Mouse (Mus musculus) brain, embryonic 14.5 days (tissue): ENCODE measurements around the gene Rbfox2.

ENCODE experiments used
- CTCF ChIP-seq: fragments of 200-500 bp; IDR thresholded peaks from 2 replicates; pipeline ENCODE4 v1.5.1; 2012; ENCODE audit warnings: inconsistent platforms, mild to moderate bottlenecking, moderate library complexity, borderline replicate concordance; ENCODE audit not compliant: insufficient read depth, insufficient read length; ENCODE audit errors: extremely low read depth
- POLR2A ChIP-seq: fragments of 200-500 bp; IDR thresholded peaks from 2 replicates; pipeline ENCODE4 v1.6.1; 2012; ENCODE audit warnings: mild to moderate bottlenecking, inconsistent platforms, borderline replicate concordance; ENCODE audit not compliant: poor library complexity, insufficient read depth, insufficient read length, severe bottlenecking; ENCODE audit errors: extremely low read depth

- no peak for TF ChIP-seq CTCF
- TF ChIP-seq POLR2A: no peak
These were observed 132.8 kb downstream of the Rbfox2 start for GRCm38 (mm10) chr15:77174018-77174417.
